Mouse (Mus musculus): ENCODE measurements around the gene Tmsb15a. TPM values are rescaled to one million over a fixed set of nuclear protein-coding genes. Genes with fewer than 3 reads are reported as not detected.
"Not testable (repeated sequence)": the region's sequence is repeated elsewhere in the genome, so short reads cannot be mapped to it uniquely, and the experiment has no call there.

The Tmsb15a gene
- polyA plus RNA-seq (2015; fragmentation: Nextera tagmentation; extraction: Ambion mirVana) = not detected in 2 replicates

DNA sequence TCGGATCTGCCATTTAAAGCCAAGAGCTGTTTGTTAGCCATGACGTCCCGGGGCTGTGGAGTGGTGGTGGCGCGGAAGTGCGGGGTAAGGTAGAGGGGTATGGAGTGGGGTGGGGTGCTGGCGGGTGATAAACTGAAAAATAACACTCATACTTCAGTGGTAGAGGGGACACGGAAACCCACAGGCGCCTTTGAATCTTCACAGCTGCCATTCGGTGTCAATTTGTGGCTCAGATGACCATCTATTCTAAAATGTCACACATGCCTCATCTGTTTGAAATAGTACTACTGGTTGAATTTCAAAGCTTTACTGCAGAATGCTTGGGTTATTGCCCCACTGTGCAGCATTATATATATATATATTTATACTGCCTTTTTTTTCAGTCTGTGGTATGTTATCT lies at the start of gene Tmsb15a:
Tmsb15a (minus strand) TSS at position 101 of the 400 bp plus-strand sequence.
- no peak for TF ChIP-seq CTCF (IDR thresholded peaks at IDR 0.05; ENCODE audit: low read depth)
- no peaks in the 10 kb centered on the region for H3K36me3 ChIP-seq (ENCODE audit: control insufficient read depth, insufficient read depth)
- no peaks in the 10 kb centered on the region for H3K4me1 ChIP-seq (replicated peaks; ENCODE audit: control insufficient read depth, insufficient read depth, low read length)
- no peak for ATAC-seq
- no peaks in the 10 kb centered on the region for H3K27me3 ChIP-seq (replicated peaks; ENCODE audit: control insufficient read depth, insufficient read depth, low read length)
- H3K9me3 ChIP-seq (ENCODE audit: control insufficient read depth) = no peaks in the 10 kb centered on the region
- no peak within 1 kb of the TSS for H3K27ac ChIP-seq (ENCODE audit: low read depth, low read length)
- H3K4me3 ChIP-seq (ENCODE audit: low read depth, low read length) = no peak within 1 kb of the TSS
- no peak within 1 kb of the TSS for H3K4me2 ChIP-seq (replicated peaks; ENCODE audit: low read depth)
- no peak within 1 kb of the TSS for H3K9ac ChIP-seq (ENCODE audit: low read depth, low read length)
- WGBS = 84% methylated on average over 10 of the region's 10 CpGs

DNA sequence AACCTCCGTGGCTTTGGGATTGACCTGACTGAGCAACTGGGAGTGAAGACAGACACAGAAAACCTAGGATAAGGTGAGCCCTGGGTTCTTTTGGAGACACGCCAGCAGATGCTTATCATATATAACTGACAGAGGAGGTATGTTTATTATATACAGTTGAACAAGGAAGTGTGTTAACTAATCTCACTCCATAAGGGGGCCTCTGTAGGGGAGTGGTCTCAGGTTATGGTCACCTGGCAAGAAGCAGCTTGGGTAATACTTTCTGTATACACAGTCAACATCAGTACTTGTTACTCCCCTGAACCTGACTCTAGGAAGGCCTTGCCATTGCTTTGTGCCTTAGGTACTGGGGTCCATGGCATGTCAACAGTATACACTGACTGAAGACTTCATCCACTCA lies 43.5 kb upstream of the Tmsb15a start:
- H3K27me3 ChIP-seq (replicated peaks; ENCODE audit: control insufficient read depth, insufficient read depth, low read length) = no peaks in the 10 kb centered on the region
- H3K4me3 ChIP-seq (ENCODE audit: low read depth, low read length) = no peak overlapping the region
- no peak overlapping the region for H3K27ac ChIP-seq (ENCODE audit: low read depth, low read length)
- 36% methylated on average over 2 of the region's 2 CpGs for WGBS
- no peak overlapping the region for H3K9ac ChIP-seq (ENCODE audit: low read depth, low read length)
- no peak overlapping the region for H3K4me2 ChIP-seq (replicated peaks; ENCODE audit: low read depth)
- TF ChIP-seq CTCF (IDR thresholded peaks at IDR 0.05; ENCODE audit: low read depth) = no peak
- no peaks in the 10 kb centered on the region for H3K36me3 ChIP-seq (ENCODE audit: control insufficient read depth, insufficient read depth)
- peak; percentile 28; the same call in 1 of the 2 replicates for ATAC-seq
- H3K4me1 ChIP-seq (replicated peaks; ENCODE audit: control insufficient read depth, insufficient read depth, low read length) = no peaks in the 10 kb centered on the region
- no peaks in the 10 kb centered on the region for H3K9me3 ChIP-seq (ENCODE audit: control insufficient read depth)

DNA sequence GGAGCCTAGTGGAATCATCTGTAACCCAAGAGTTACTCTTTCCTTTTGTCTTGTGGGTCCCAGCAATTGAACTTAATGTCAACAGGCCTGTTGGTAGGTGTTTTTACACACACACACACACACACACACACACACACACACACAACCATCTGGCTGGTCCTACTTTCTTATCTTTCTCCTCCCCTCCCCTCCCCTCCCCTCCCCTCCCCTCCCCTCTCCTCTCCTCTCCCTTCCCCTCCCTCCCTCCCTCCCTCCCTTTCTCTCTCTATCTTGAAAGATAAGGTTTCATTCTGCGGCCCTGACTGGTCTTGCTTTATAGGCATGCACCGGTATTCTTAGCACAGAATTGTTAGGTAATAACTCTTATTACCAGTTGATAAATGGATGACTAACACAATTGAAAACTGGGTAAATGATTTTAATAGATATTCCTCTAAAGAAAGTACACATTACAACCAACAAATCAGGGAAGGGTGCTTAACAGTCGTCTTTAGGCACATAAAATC lies 43.0 kb upstream of the Tmsb15a start:
- no peaks in the 10 kb centered on the region for H3K9me3 ChIP-seq (ENCODE audit: control insufficient read depth)
- 0 out of 2 replicates have a peak, but pooled peaks have one; percentile 45 for ATAC-seq
- no peak overlapping the region for H3K9ac ChIP-seq (ENCODE audit: low read depth, low read length)
- H3K4me1 ChIP-seq (replicated peaks; ENCODE audit: control insufficient read depth, insufficient read depth, low read length) = no peaks in the 10 kb centered on the region
- no peak overlapping the region for H3K4me3 ChIP-seq (ENCODE audit: low read depth, low read length)
- no peak overlapping the region for H3K4me2 ChIP-seq (replicated peaks; ENCODE audit: low read depth)
- no peaks in the 10 kb centered on the region for H3K27me3 ChIP-seq (replicated peaks; ENCODE audit: control insufficient read depth, insufficient read depth, low read length)
- 25% methylated on average over 3 of the region's 3 CpGs for WGBS
- H3K36me3 ChIP-seq (ENCODE audit: control insufficient read depth, insufficient read depth) = no peaks in the 10 kb centered on the region
- no peak overlapping the region for H3K27ac ChIP-seq (ENCODE audit: low read depth, low read length)
- no peak for TF ChIP-seq CTCF (IDR thresholded peaks at IDR 0.05; ENCODE audit: low read depth)

DNA sequence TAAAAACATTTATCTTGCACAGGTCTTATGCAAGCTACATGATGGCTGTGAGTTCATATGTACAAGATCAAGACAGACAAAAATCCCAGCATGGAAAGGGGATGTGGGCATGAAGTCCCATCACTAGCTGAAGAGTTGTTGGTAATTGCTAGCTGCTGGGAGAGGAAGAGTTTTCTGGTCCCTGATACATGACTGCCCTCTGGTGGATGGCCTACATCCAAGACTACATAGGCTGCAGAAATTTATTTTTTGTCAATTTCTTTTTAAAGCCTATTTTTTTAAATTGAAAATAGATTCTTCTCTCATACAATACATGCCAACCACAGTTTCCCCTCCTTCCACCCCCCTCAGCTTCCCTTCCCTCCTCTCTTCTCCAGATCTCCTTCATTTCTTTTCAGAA lies 36.6 kb upstream of the Tmsb15a start:
- Histone ChIP-seq H3K27ac (ENCODE audit: low read depth, low read length) (no peak overlapping the region), H3K4me2 (replicated peaks; ENCODE audit: low read depth) (no peak overlapping the region), H3K9ac (ENCODE audit: low read depth, low read length) (no peak overlapping the region), H3K4me1 (replicated peaks; ENCODE audit: control insufficient read depth, insufficient read depth, low read length) (no peaks in the 10 kb centered on the region), H3K27me3 (replicated peaks; ENCODE audit: control insufficient read depth, insufficient read depth, low read length) (no peaks in the 10 kb centered on the region), H3K36me3 (ENCODE audit: control insufficient read depth, insufficient read depth) (no peaks in the 10 kb centered on the region; the same call in 1 of the 2 replicates), H3K4me3 (ENCODE audit: low read depth, low read length) (no peak overlapping the region), H3K9me3 (ENCODE audit: control insufficient read depth) (no peaks in the 10 kb centered on the region)
- ATAC-seq = no peak
- TF ChIP-seq CTCF (IDR thresholded peaks at IDR 0.05; ENCODE audit: low read depth) = peak; percentile 68

DNA sequence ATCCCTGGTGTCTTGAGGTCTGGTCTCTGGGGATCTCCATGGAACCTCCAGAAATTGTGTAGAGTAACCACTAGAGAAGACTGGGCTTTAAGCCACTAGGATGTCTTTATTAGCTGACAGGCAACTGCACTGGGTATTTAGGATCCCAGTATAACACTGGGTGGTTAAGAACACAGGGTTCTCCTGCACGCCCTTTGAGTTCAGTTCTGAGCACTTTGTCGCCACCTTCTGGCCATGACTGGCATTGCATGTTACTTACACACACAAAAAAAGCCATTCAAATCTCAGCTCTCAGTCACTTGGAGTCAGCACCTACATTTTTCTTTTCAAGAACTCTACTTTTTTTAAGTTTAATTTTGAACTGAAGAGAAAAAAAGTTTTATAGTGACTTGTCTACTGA lies 27.8 kb upstream of the Tmsb15a start:
- Histone ChIP-seq H3K27ac (ENCODE audit: low read depth, low read length) (no peak overlapping the region), H3K9ac (ENCODE audit: low read depth, low read length) (no peak overlapping the region), H3K36me3 (ENCODE audit: control insufficient read depth, insufficient read depth) (no peaks in the 10 kb centered on the region), H3K4me1 (replicated peaks; ENCODE audit: control insufficient read depth, insufficient read depth, low read length) (no peaks in the 10 kb centered on the region), H3K9me3 (ENCODE audit: control insufficient read depth) (no peaks in the 10 kb centered on the region), H3K27me3 (replicated peaks; ENCODE audit: control insufficient read depth, insufficient read depth, low read length) (no peaks in the 10 kb centered on the region), H3K4me2 (replicated peaks; ENCODE audit: low read depth) (no peak overlapping the region), H3K4me3 (ENCODE audit: low read depth, low read length) (no peak overlapping the region)
- ATAC-seq = no peak
- WGBS = 4% methylated on average over 2 of the region's 2 CpGs
- peak; percentile 82 for TF ChIP-seq CTCF (IDR thresholded peaks at IDR 0.05; ENCODE audit: low read depth)

DNA sequence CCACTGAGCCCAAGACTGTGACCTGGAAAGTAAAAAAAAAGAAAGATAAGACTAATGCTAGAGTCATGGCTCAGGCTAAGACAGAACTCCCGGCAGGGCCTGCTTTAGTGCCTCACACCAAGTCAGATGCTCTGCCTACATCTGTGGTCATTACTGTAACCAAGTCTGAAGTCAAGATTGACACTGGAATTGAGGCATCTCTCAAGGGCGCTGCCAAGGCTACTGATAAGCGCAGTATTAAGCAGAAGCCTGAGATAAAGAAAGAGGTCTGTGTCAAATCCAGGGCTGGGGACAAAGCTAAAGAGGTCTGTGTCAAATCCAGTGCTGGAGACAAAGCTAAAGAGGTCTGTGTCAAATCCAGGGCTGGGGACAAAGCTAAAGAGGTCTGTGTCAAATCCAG lies 20.3 kb upstream of the Tmsb15a start:
- not testable (repeated sequence) for H3K9me3 ChIP-seq (ENCODE audit: control insufficient read depth); H3K4me2 ChIP-seq (replicated peaks; ENCODE audit: low read depth); ATAC-seq; H3K4me3 ChIP-seq (ENCODE audit: low read depth, low read length); H3K9ac ChIP-seq (ENCODE audit: low read depth, low read length); H3K4me1 ChIP-seq (replicated peaks; ENCODE audit: control insufficient read depth, insufficient read depth, low read length); H3K36me3 ChIP-seq (ENCODE audit: control insufficient read depth, insufficient read depth); H3K27me3 ChIP-seq (replicated peaks; ENCODE audit: control insufficient read depth, insufficient read depth, low read length); H3K27ac ChIP-seq (ENCODE audit: low read depth, low read length)
- WGBS = 90% methylated on average over 3 of the region's 3 CpGs

GRCm38 (mm10) chrX:135743056-135743355 lies 17.9 kb upstream of the Tmsb15a start:
- Histone ChIP-seq H3K4me2 (replicated peaks; ENCODE audit: low read depth) (peak overlapping the region; percentile 59), H3K4me3 (ENCODE audit: low read depth, low read length) (peak overlapping the region; percentile 63), H3K9me3 (ENCODE audit: control insufficient read depth) (no peaks in the 10 kb centered on the region), H3K4me1 (replicated peaks; ENCODE audit: control insufficient read depth, insufficient read depth, low read length) (no peaks in the 10 kb centered on the region), H3K27me3 (replicated peaks; ENCODE audit: control insufficient read depth, insufficient read depth, low read length) (no peaks in the 10 kb centered on the region), H3K36me3 (ENCODE audit: control insufficient read depth, insufficient read depth) (no peaks in the 10 kb centered on the region), H3K9ac (ENCODE audit: low read depth, low read length) (peak overlapping the region; percentile 53; the same call in 1 of the 2 replicates), H3K27ac (ENCODE audit: low read depth, low read length) (no peak overlapping the region)
- 22% methylated on average over 7 of the region's 7 CpGs for whole genome bisulfite sequencing
- ATAC-seq = peak; percentile 37; the same call in 1 of the 2 replicates
- TF ChIP-seq CTCF (IDR thresholded peaks at IDR 0.05; ENCODE audit: low read depth) = peak; percentile 41
